ENCODE assay signal across 8 mouse cellular contexts in genomic region chr5:125040128-125040584, GRCm38 (mm10). TPM values are rescaled to one million over a fixed set of nuclear protein-coding genes. Genes with fewer than 3 reads are reported as not detected.
DNase-seq lines count a peak whose midpoint lies in the region; ATAC-seq and TF ChIP-seq lines count a peak whose summit lies in the region.

No protein-coding gene starts in this region.

- H3K27ac ChIP-seq in heart, postnatal 0 days (ENCODE audit: low read depth), result no peak overlapping the region
- no peak overlapping the region for H3K27ac ChIP-seq in lung, embryonic 14.5 days (ENCODE audit: low read depth)

- peak; percentile 20 for DNase-seq in urinary bladder, postnatal 25 days (ENCODE audit: low spot score)
- DNase-seq in urinary bladder, postnatal 10 days (ENCODE audit: low spot score), result no peak
- DNase-seq in cerebellum, postnatal 10 days, result peak; percentile 88 to 92
- DNase-seq in heart, postnatal 0 days (ENCODE audit: low spot score), result peak; percentile 39
- peak; percentile 32 for DNase-seq in lung, embryonic 14.5 days
- DNase-seq in layer of hippocampus, postnatal 14 days (ENCODE audit: low spot score in 2 of 2), result no peak
- DNase-seq in thymus, postnatal 4 days, result no peak
- no peak for DNase-seq in embryo, embryonic 9.5 days (ENCODE audit: extremely low spot score)

- TF ChIP-seq CTCF in heart, postnatal 0 days (IDR thresholded peaks at IDR 0.05; ENCODE audit: low read depth), result no peak
- TF ChIP-seq CTCF in lung, embryonic 14.5 days (IDR thresholded peaks at IDR 0.05; ENCODE audit: low read depth), result no peak

- H3K4me2 ChIP-seq in heart, postnatal 0 days (ENCODE audit: low read depth, low read length), result no peak overlapping the region
- no peak overlapping the region for H3K4me2 ChIP-seq in lung, embryonic 14.5 days

- H3K27me3 ChIP-seq in heart, postnatal 0 days (ENCODE audit: control insufficient read depth, insufficient read depth, low read length), result no peaks in the 10 kb centered on the region
- no peaks in the 10 kb centered on the region for H3K27me3 ChIP-seq in lung, embryonic 14.5 days (ENCODE audit: insufficient read depth, low read length)

- H3K4me1 ChIP-seq in heart, postnatal 0 days (ENCODE audit: control insufficient read depth, insufficient read depth), result peaks cover 6% of the 10 kb centered on the region; the same call in 1 of the 2 replicates
- H3K4me1 ChIP-seq in lung, embryonic 14.5 days (ENCODE audit: insufficient read depth), result no peaks in the 10 kb centered on the region

- ATAC-seq in heart, postnatal 0 days (ENCODE audit: insufficient read depth, low read depth), result peak; percentile 65
- ATAC-seq in lung, embryonic 14.5 days (ENCODE audit: insufficient read depth), result no peak

- WGBS in heart, postnatal 0 days, result 36% methylated on average over 5 of the region's 5 CpGs
- WGBS in lung, embryonic 14.5 days, result 75% methylated on average over 5 of the region's 5 CpGs

- no peaks in the 10 kb centered on the region for H3K9me3 ChIP-seq in heart, postnatal 0 days (replicated peaks; ENCODE audit: control insufficient read depth, low read length)
- no peaks in the 10 kb centered on the region for H3K9me3 ChIP-seq in lung, embryonic 14.5 days (ENCODE audit: low read depth, low read length)

- H3K9ac ChIP-seq in heart, postnatal 0 days (replicated peaks; ENCODE audit: low read depth, low read length), result no peak overlapping the region
- H3K9ac ChIP-seq in lung, embryonic 14.5 days, result no peak overlapping the region

- peaks cover 86% of the 10 kb centered on the region for H3K36me3 ChIP-seq in heart, postnatal 0 days (replicated peaks; ENCODE audit: control insufficient read depth, insufficient read depth, low read length)
- peaks cover 96% of the 10 kb centered on the region for H3K36me3 ChIP-seq in lung, embryonic 14.5 days (ENCODE audit: insufficient read depth)

- TF ChIP-seq EP300 in heart, postnatal 0 days (IDR thresholded peaks at IDR 0.05; ENCODE audit: low read depth), result peak; percentile 80

- H3K4me3 ChIP-seq in heart, postnatal 0 days (ENCODE audit: low read depth, low read length), result no peak overlapping the region
- H3K4me3 ChIP-seq in lung, embryonic 14.5 days (ENCODE audit: low read depth, low read length), result no peak overlapping the region

RNA-seq across cellular contexts. Expression of gene Rflna, which starts 37.1 kb away (rescaled TPM):
- total RNA-seq in heart, postnatal 0 days (2014; rRNA removed; ENCODE audit: low replicate concordance), result not detected in 2 replicates
- polyA plus RNA-seq in heart, postnatal 0 days (2015; fragmentation: Nextera tagmentation; extraction: Ambion mirVana), result 0.73 and 0.85 TPM in 2 replicates
- 7.4 and 9.3 TPM in 2 replicates for polyA plus RNA-seq in lung, embryonic 14.5 days (2014; fragmentation: Nextera tagmentation; extraction: Ambion mirVana)
- 1 to 10 TPM in 1 of 2 experiments, under 1 TPM in 1; 0.97 to 1.6 TPM for total RNA-seq in layer of hippocampus, postnatal 14 days (2021)

Comparison
In these comparisons a context has a peak if more than half of its experiments do, and no peak if none do; other contexts are left out.
1. DNase-seq: peak in urinary bladder, postnatal 25 days (single experiment), cerebellum, postnatal 10 days (2 of 2), heart, postnatal 0 days (single experiment) and lung, embryonic 14.5 days (single experiment); none in urinary bladder, postnatal 10 days (single experiment), layer of hippocampus, postnatal 14 days (0 of 2), thymus, postnatal 4 days (single experiment) and embryo, embryonic 9.5 days (single experiment).